Mouse (Mus musculus) neural tube, embryonic 10.5 days (tissue): ENCODE measurements around the gene Eml1.

Source experiments
- DNase-seq: peaks from one replicate; pipeline ENCODE4 v3.0.0-alpha.2; 2017; ENCODE audit warnings: low spot score; ENCODE audit errors: extremely low spot score

Eml1 gene

GRCm38 (mm10) chr12:108372241-108372640 is 1.5 kb downstream of the Eml1 start:
- DNase-seq, result no peak

- no peak for DNase-seq
Observed at GRCm38 (mm10) chr12:108373611-108374010, 2.9 kb downstream of the Eml1 start.

- DNase-seq, result no peak
Observed at GRCm38 (mm10) chr12:108374689-108375088, 3.9 kb downstream of the Eml1 start.

GRCm38 (mm10) chr12:108378379-108379133 is 7.8 kb downstream of the Eml1 start:
- DNase-seq, result no peak

GRCm38 (mm10) chr12:108386476-108387232 is 15.9 kb downstream of the Eml1 start:
- DNase-seq, result no peak

- no peak for DNase-seq
Observed at GRCm38 (mm10) chr12:108389718-108390117, 19.0 kb downstream of the Eml1 start.

- no peak for DNase-seq
Observed at GRCm38 (mm10) chr12:108392254-108393044, 21.7 kb downstream of the Eml1 start.

- DNase-seq, result no peak
Observed at GRCm38 (mm10) chr12:108393082-108393481, 22.3 kb downstream of the Eml1 start.

- DNase-seq, result no peak
Observed at GRCm38 (mm10) chr12:108393637-108394036, 22.9 kb downstream of the Eml1 start.

- DNase-seq, result no peak
Observed at GRCm38 (mm10) chr12:108394534-108395284, 24.0 kb downstream of the Eml1 start.

GRCm38 (mm10) chr12:108395285-108395660 is 24.5 kb downstream of the Eml1 start:
- no peak for DNase-seq

GRCm38 (mm10) chr12:108396081-108396947 is 25.6 kb downstream of the Eml1 start:
- DNase-seq, result peak; percentile 68

GRCm38 (mm10) chr12:108398681-108399080 is 27.9 kb downstream of the Eml1 start:
- no peak for DNase-seq

- DNase-seq, result no peak
Observed at GRCm38 (mm10) chr12:108399191-108399590, 28.4 kb downstream of the Eml1 start.

- no peak for DNase-seq
Observed at GRCm38 (mm10) chr12:108400951-108401350, 30.2 kb downstream of the Eml1 start.

GRCm38 (mm10) chr12:108403957-108404356 is 33.2 kb downstream of the Eml1 start:
- no peak for DNase-seq

- no peak for DNase-seq
Observed at GRCm38 (mm10) chr12:108409100-108409499, 38.3 kb downstream of the Eml1 start.

GRCm38 (mm10) chr12:108410416-108411208 is 39.9 kb downstream of the Eml1 start:
- no peak for DNase-seq

GRCm38 (mm10) chr12:108414932-108415331 is 44.2 kb downstream of the Eml1 start:
- DNase-seq, result no peak
